Mouse (Mus musculus): ENCODE results near the gene Asah2.
"Not testable (repeated sequence)": the region's sequence is repeated elsewhere in the genome, so short reads cannot be mapped to it uniquely, and the experiment has no call there.

Asah2 gene

DNA sequence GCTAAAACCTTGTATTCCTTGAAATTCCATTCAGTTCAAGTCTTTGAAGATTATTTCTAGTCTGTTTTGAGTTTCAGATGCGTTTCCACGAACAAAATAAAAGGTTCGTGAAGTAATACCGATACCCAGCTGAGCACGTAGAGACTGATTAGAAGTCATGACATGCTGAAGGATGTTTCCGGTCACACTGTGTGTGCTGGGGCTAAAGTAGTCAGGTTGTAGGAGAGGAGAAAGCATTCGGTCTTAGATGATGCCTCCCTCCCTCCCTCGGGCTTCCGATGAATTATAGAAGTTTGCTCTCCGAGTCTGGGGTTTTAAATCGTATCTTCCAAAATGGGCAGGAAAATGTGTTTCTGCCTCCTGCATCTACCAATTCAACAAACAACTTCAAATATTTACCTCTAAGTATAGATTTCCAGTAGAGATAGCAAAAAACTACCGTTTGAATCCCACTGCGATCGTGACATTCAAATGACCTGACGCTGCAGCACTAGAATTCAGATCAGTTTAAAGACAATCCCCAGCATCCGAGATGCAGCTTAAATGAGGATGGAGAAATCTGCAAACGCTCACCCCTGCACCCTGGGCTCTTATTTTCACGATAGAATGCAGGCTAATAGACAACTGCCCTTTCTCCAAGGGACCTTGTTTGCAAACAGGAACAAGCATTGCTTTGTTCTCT, 5.6 kb downstream of the Asah2 start:
- DNase-seq (ENCODE audit: low spot score), result peak; percentile 17

DNA sequence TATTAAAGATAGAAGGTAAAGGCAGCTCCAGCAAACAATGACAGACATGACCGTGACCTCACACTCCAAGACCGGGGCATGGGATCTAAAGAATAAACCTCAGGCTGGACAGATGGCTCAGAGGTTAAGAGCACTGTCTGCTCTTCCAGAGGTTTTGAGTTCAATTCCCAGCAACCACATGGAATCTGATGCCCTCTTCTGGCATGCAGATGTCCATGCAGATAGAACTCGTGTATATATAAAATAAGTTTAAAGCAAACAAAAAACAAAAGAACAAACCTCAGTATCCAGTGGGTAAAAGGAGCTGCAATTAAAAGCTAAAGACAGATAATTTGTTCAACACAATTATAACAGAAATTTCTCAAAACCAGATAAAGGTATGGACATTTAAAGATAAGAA, 9.4 kb downstream of the Asah2 start:
- no peak for DNase-seq (ENCODE audit: low spot score)

DNA sequence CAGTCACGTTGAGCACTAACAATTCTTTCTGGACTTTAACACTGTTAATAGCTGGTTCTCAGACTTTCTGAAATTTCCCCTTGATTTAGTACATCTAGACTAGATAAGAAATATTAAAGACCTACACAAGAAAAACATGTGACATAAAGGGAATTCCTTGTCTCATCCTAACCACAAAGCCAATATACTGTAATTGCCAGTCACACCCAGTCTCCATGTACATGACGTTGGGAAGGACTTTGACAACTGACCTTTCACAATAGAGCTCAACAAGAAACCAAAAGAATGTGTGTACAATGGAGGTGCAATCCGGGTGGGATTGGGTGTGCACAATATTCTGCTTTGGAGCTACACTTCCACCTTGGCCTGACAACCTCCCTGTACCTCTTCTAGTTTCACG, 15.7 kb downstream of the Asah2 start:
- DNase-seq (ENCODE audit: low spot score), result no peak

DNA sequence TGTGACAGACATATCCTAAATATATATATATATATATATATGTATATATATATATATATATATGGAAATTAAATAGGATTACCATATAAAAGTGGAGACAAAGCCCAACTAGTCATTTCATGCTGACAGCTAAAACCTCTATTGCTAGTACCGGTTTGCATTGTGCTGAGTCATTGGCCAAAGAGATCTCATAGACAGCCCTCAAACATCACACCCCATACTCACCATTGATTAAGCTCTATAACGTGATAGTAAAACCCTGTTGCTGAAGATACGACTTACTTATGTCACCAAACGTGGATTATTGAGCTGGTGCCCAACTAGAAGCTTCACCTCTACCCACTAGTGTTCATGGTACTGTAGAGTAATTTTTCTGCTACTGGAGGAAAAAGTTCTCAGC, 17.2 kb downstream of the Asah2 start:
- DNase-seq (ENCODE audit: low spot score), result no peak

DNA sequence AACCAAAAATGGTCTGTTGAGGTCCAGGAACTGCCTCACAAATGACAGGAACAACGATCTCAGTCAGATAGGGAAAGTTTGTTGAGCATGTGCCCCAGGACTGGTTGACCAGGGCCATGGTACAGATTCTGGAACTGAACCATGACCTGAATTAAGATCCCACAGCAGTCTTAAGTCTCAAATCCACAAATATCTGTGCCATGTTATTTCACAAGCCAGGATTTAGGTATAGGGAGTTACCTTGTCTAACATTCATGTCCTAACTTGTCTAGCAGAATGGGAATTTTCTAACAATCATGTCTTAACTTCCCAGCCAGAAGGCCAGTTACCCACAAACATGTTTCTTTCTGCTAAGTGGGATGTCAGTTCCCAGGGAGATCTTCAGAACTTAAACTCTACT, 19.4 kb downstream of the Asah2 start:
- no peak for DNase-seq (ENCODE audit: low spot score)

DNA sequence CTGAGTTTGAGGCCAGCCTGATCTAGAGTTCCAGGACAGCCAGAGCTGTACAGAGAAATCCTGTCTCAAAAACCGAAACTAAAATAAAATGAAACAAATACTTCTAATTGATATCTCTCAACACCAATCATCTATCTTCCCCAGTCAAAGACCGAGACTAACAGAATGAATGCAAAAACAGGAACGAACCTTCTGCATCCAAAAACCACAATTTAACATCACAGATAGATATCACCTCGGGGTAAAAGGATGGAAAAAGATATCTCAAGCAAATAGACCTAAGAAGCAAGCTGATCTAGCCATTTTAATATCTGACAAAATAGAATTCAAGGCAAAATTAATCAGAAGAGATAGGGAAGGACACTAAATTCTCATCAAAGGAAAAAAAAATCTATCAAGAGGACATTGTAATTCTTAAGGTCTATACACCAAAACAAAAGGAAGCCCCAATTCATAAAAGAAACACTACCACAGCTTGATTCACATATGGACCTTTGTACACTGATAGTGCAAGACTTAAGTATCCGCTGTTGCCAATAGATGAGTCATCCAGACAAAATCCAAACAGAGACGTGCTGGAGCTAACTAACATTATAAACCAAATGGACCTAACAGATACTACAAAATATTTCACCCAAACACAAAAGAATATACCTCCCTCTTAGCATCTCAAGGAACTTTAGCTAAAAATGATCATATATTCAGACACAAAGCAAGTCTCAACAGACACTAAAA, 20.1 kb downstream of the Asah2 start:
- no peak for DNase-seq (ENCODE audit: low spot score)

DNA sequence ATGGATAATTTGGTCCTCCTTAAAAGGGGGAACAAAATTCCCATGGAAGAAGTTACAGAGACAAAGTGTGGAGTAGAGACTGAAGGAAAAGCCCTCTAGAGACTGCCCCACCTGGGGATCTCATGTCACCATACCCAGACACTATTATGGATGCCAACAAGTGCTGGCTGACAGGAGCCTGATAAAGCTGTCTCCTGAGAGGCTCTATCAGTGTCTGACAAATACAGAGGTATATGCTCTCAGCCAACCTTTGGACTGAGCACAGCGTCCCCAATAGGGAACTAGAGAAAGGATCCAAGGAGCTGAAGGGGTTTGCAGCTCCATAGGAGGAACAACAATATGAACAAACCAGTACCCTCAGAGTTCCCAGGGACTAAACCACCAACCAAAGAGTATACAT, 23.2 kb downstream of the Asah2 start:
- DNase-seq (ENCODE audit: low spot score), result not testable (repeated sequence)

DNA sequence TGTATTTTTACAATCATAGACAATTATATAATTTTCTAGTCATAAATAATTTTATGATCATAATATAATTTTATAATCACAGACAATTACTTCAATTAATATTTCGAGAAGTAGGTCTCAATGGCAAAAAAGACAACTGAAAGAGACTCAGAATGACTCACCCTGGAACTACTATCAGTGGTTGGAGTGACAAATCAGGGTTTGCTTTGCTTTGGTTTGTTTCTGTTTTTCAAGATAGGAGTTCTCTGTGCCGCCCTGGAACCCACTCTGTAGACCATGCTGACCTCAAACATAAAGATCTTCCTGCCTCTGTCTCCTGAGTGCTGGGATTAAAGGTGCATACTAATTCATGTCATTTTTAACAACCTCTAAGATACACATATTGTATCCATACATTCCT, 37.7 kb downstream of the Asah2 start:
- DNase-seq (ENCODE audit: low spot score), result no peak

DNA sequence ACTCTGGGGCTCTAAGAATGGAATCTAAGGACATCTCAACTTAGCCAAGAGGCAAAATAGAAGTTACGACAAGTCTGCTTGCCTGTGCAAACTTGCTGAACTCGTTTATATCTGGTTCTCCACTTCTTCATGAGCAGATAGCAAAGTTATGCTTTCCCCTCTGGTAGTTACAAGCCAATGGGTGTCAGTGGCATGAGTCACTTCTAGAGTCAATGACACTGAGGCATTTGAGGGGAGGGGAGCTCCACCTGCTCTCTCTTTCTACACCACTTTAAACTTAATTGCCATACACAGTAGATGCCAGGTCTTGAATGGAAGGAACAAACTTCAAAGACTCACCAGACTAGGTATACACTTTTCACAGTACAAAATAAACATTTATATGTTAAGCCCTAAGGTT, 38.4 kb downstream of the Asah2 start:
- DNase-seq (ENCODE audit: low spot score), result no peak

DNA sequence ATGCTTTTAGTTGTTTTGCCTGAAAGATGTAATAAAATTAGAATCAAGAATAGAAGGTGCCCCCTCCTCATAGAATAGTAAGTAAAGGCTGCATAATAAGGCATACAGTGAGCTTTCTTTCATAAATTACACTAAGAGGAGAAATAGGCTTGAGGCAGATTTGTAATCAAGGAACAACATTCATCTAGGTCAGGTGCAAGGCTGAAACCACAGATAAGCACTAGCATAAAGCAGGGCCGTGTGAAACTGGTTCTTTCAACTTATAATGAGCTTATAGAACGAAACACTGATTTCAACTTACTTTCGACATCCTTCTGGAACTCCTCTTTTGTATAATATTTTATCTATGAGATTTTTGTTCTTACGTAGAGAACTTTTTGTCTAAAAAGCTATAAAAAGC, 40.3 kb downstream of the Asah2 start:
- DNase-seq (ENCODE audit: low spot score), result no peak

DNA sequence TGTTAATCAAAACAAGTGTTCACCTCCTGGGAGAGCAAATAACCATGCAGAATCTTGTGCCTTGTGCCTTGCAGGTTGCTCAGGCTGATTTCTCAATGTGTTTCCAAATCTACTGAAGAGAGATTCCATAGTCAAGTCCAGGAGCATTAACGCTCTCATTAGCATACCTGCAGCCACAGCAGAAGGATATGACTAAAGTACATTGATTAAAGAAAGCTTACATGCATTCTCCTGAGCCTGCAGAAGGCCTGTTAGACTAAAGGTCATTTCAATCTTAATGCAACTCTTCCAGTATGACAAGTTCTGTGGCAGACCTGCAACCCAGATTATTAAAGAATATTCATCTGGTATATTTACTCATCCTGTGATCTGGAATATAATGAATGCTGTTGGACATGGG, 46.7 kb downstream of the Asah2 start:
- DNase-seq (ENCODE audit: low spot score), result no peak

DNA sequence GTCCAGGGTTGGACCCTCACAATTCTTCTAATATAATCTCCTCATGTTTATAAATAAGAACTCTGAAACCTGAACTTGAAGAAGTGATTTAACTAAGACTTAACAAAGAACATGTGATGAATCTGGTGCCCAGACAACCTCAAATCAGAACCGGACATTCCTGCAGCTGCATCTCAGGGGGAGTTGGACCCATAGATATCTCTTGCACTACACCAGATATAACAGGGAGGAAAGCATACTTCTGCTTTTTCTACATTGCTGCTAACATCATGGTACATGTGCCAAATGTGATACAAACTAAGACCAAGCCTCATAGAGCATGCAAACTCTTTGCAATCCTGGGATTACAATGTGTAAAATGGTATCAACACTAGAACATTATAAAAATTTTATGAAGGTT, 51.8 kb downstream of the Asah2 start:
- DNase-seq (ENCODE audit: low spot score), result no peak

DNA sequence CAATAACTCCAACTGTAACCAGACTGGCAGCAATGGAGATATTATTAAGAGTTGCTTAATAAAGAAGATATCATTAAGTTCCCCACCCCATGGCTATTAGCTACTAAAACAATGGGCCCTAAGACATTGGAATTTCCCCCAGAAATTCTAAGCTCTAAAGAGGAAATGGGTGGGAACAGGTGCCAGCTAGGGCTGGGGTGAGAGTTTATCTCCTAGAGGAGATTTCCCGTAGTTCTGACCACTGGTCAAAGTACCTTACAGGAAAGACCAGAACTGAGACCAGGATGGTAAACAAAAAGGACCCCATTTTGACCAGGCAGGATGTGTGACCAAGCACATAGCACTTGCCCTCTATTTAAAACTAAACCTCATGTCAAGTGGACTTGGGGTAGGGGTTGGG, 52.3 kb downstream of the Asah2 start:
- DNase-seq (ENCODE audit: low spot score), result no peak

DNA sequence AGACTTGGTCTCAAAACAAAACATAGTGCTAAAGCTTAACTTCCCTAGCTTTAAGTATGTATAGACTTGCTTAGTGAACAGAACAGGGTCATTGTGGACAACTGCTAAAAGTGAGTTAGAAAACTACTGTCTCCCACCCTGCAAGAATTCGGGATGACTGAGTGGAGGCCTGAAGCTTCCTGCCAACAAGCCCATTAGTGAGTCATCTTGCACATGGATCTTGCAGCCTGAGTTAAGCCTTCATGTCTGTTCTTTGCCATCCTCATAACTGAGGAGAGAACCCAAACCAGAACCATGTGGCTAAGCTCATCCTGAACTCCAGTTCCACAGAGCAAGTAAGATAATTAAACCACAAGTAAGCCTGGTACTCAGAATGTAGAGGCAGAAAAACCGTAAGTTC, 56.8 kb downstream of the Asah2 start:
- no peak for DNase-seq (ENCODE audit: low spot score)

DNA sequence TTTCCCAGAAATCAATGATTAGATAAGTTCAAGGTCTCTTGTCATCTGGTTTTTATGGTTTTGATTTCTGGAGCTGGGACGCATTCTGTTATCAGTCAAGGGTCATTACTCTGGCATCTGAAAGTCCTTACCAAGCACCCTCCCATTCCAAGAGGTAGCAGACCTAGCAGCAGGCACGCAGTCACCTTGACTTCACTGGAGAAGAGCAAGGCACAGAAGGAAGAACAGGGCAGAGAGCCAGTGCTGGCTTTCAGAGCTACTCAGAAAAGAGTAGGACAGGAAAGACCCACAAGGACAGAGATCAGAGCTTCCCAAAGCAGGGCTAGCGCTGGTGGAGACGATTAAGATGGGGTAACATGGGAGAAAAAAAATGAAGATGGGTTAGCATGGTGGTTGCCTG, 75.1 kb downstream of the Asah2 start:
- no peak for DNase-seq (ENCODE audit: low spot score)

DNA sequence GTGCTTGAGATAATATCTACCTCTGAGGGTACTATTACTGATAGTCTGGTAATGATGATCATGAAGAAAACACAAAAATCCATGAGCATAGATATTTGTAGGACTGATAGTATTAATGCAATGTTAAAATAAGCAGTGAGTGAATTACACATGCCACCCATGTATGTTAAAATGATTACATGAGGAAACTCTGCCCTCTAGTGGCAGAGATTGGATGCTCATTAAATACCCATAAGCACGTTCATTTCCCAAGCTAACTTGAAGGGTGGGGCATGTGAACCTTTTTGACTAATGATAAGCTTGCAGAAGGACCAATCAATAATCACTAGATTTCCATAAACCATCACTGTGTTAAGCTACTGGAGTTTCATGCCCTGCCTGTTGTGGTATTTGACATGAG, 77.6 kb downstream of the Asah2 start:
- DNase-seq (ENCODE audit: low spot score), result peak; percentile 64

DNA sequence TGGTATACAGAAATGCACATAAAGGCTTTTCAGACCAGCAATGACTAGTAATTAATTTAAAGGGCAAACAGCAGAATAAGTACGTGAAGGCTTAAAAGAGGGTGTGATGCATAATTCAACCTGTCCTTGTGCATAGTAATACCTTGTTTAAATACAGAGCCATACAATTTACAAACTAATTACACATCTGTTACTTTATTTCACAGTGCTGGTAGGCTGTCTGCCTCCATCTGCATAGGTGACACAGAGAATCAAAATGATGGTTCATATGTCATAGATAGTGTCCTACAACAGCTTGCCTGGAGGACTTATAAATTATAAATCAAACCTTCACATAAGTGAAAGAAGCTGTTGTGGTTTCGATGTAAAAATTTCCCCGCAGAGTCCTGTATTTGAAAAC, 82.6 kb downstream of the Asah2 start:
- DNase-seq (ENCODE audit: low spot score), result no peak

DNA sequence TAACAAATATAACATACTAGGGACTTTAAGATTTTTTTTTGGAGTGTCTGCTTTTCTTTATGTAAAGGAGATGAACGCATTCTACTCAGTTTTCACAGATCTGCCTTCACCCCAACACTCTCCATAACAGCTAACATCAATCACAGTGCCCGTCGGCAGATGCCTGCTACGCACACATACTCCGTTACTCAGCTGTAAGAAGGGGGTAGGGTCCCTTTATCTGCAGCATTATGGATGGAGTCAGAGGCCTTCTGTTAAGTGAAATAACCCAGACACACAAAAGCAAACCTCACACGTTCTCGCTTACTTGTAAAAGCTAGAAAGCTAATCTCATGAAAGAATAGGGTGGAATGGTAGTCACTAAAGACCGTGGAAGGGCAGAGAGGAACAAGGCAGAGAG, 88.3 kb downstream of the Asah2 start:
- DNase-seq (ENCODE audit: low spot score), result peak; percentile 43

DNA sequence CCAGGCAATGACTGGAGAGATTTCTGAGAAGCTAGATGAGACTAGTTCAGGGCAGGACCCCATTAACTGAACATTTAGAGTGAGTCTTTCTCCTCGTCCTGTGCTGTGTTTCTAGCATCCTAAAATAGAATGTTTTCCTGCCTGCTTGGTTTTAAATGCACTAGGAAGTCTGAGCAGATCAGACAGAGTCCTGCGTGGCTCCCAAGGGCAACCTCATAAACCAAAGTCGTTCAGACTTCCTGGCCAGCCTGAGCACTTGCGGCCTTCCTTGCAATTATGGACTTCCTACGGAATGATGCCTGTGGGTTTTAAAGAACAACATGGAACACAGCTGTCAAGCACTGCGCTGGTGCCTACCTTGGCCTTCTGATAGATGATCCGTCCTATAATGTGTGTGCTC, 89.4 kb downstream of the Asah2 start:
- DNase-seq (ENCODE audit: low spot score), result no peak

DNA sequence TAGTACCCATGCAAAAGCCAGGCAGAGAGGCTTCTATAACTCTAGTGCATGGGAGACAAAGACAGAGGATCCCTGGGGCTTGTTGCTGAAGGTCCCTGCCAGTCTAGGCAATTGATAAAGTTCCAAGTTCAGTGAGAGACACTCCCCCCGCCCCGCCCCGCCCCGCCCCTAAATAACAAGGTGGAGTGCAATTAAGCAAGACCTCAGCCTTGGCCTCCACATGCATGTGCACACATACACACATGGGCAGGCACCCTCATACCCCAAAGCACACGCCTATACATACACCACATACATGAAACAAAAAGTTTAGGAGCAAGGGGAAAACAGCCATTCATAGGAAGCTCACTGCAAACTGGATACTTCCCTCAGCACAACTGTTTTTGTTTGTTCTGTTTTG, 90.0 kb downstream of the Asah2 start:
- DNase-seq (ENCODE audit: low spot score), result no peak

DNA sequence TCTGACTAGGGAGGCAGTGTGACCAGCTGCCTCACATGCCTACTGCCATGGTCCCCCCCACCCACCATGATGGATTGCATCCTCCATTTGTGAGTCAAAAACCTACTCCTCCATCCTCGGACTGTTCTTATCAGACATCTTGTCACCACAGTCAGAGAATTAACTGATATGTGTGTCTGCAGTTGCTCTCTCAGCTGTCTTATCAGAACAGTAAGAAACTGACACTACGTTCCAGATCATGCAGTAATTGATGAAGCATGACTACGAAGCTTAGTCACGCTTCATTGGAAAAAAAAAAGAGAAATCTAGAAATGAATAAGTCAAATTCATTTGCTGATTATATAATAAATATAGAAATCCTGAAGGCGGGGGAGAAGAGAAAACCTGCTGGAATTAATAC, 105.4 kb downstream of the Asah2 start:
- no peak for DNase-seq (ENCODE audit: low spot score)

DNA sequence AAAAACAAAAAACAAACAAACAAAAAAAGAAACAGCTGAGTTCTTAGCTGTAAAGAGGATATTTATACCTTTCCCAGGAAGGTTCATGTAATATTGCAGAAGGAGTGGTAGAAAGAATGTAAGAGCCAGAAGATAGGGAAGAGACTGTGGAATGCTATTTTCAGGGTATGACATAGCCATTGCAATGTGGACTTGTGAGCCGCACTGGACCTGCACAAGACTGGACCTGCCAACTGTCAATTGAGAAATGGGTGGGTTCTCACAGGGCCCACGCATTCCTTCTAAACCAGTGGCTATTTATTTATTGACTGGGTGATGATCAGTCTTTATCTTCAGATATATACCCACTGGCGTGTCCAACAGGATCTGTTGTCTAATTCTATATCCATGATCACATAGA, 111.1 kb downstream of the Asah2 start:
- DNase-seq (ENCODE audit: low spot score), result no peak

DNA sequence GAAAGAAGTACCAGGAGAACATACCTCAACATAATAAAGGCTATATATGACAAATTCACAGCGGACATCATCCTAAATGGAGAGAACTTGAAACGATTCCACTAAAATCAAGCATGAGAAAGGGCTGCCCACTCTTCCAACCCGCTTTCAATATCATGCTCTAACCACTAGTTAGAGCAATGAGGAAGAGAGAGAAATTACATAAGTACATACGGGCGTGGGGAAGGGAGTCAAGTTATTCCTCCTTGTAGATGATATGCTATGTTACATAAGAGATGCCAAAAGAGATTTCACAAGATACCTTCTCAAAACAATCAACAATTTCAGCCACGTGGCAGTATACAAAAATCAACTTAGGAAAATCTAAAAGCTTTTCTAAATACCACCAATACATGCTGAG, 117.0 kb downstream of the Asah2 start:
- no peak for DNase-seq (ENCODE audit: low spot score)

DNA sequence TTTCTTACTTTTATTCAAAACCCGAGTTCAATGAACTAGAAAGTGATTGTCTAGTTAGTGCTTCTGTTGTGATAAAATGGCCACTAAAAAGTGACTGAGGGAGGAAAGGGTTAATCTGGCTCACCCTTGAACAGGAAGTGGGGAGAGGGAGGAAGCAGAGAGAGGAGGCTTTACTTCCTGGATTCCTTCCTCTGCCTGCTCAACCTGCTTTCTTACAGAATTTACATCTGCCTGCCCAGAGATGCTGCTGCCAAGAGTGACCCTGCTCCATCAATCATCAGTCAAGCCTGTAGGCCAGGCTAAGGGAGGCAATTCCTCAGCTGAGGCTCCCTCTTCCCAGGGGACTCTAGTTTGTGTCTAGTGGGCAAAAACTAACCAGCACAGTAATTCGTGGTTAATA, 132.1 kb downstream of the Asah2 start:
- peak; percentile 31 for DNase-seq (ENCODE audit: low spot score)

Measured in embryo, embryonic 10 days (tissue).